Mouse (Mus musculus): ENCODE results near the gene Tfr2.

The Tfr2 gene

DNA sequence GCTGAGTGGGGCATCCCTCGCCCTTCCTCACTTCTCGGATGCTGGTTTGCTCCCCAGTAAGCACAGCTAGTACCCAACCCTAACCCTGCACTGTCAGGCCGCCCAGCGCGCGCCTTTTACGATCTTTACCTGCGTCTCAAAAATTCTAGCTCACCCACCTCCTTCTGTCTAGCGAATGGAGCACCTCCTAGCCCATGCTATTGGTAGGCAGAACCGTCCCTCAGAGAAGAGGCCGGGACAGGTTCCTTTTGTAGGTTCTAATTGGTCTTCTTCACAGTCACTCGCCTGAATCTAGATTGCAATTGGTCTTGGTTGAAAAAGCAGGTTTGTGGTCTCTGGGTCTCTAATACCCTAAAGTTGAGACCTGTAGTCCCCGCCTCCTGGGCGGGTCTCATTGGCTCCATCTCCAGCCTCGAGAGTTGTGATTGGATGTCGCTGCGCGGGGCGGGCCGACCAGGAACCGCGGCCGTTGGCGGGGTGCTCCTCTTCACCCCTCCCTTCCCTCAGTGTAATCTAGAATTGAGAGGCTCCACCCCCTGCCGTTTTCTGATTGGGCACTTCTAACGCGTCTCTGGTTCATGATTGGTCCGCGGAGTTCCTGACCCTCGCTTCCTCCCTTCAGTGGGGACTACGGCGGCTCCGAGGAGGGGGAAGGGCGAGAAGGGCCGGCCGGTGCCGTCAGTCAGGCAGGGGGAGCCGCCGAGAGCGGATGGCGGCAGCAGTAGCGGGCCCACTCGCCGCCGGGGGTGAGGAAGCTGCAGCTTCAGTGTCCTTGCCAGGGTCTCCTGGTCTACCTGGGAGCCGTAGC lies 59.1 kb downstream of the Tfr2 start, which contains the start of the genes Fbxo24, Lrch4 and Gm20605:
Gene Fbxo24, minus strand, starts transcription at position 505 of the 808 bp plus-strand sequence.
Gene Lrch4, plus strand, starts transcription at position 624 of the 808 bp plus-strand sequence.
Gene Gm20605, plus strand, starts transcription at position 678 of the 808 bp plus-strand sequence.
- peak; percentile 100 for DNase-seq

DNA sequence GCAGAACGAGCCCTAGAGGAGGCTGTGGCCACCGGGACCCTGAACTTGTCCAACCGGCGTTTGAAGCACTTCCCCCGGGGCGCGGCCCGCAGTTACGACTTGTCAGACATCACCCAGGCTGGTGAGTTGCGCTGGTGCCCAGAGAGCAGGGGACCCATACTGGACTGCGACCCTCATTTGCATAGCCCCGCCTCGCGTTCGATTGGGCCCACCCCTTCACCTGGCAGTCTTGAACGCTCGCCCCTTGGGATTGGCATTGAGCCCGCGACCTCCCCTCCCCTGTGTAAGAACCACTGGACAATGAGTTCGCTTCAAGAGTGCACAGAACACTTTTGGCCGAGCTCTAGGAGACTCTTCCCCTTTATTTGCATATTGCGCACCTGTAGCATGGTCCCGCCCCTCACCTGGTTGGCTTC lies 59.7 kb downstream of the Tfr2 start:
- DNase-seq: no peak

GRCm38 (mm10) chr5:137629906-137630545 lies 60.4 kb downstream of the Tfr2 start:
- DNase-seq: peak; percentile 49

GRCm38 (mm10) chr5:137630602-137631001 lies 61.0 kb downstream of the Tfr2 start:
- DNase-seq: no peak

DNA sequence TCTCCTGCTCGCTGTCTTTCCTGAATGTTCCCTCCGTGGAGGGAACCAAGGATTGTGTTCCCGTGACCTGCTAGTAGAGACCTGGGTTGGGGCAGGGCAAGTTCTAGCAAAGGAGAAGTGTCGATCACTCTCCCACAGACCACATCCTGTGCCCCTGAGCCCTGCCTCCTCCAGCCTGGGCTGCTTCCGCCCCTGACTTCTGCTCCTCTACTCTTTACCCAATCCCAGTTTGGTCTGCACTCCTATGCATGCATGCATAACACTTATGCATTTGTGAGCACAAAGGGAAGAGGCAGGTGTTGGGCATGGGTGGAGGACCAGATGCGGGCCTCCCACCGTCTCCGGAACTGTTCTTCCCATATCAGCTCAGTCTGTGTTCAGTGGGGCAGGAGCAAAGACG lies 61.5 kb downstream of the Tfr2 start:
- DNase-seq: no peak

- no peak for DNase-seq
Measured at GRCm38 (mm10) chr5:137631591-137631990, 62.0 kb downstream of the Tfr2 start.

DNA sequence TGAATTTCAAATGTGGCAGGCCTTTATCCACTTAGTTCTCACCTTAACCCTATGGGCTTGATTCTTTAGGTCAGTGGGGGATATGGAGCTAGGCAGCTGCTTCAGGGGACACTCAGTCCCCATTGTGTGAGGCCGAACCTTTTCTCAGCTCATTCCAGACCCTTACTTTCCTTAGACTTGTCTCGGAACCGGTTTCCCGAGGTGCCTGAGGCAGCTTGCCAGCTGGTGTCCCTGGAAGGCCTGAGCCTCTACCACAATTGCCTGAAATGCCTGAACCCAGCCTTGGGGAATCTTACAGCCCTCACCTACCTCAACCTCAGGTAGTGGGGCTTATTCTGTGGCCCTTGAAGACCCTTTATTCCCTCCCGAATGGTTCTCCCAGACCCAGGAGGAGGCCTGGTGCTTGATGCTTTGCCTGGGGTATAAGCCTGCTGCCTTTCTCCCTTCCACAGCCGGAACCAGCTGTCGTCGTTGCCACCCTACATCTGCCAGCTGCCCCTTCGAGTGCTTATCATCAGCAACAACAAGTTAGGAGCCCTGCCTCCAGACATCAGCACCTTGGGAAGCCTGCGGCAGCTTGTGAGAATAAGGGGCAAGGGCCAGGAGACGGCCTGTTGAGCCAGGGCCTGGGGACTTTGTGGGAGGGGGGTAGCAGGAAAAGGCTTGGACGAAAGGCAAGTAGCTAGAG lies 63.9 kb downstream of the Tfr2 start:
- DNase-seq: no peak
